Mouse (Mus musculus): ENCODE results near the gene Fbxw13. TPM values are rescaled to one million over a fixed set of nuclear protein-coding genes. Genes with fewer than 3 reads are reported as not detected.
"Not testable (repeated sequence)": the region's sequence is repeated elsewhere in the genome, so short reads cannot be mapped to it uniquely, and the experiment has no call there.

Gene Fbxw13
- polyA plus RNA-seq, 1 experiment = not detected

GRCm38 (mm10) chr9:109177208-109177607 lies 18.6 kb downstream of the Fbxw13 start:
- H3K9me3 ChIP-seq (replicated peaks; ENCODE audit: control insufficient read depth, insufficient read depth, low read length, poor library complexity, severe bottlenecking) = peaks cover 8% of the 10 kb centered on the region
- TF ChIP-seq EP300 (IDR thresholded peaks at IDR 0.05; ENCODE audit: insufficient read depth, low read depth, low read length) = peak; percentile 63; the same call in 1 of the 2 replicates
- no peak for TF ChIP-seq CTCF (IDR thresholded peaks at IDR 0.05; ENCODE audit: low read depth, low read length)
- TF ChIP-seq POLR2A (IDR thresholded peaks at IDR 0.05; ENCODE audit: insufficient read depth, low read length) = no peak

GRCm38 (mm10) chr9:109176301-109176700 lies 19.5 kb downstream of the Fbxw13 start:
- H3K4me1 ChIP-seq (ENCODE audit: control insufficient read depth, insufficient read depth, low read length) = no peaks in the 10 kb centered on the region

More at GRCm38 (mm10) chr9:109177208-109177607, 18.6 kb downstream of the Fbxw13 start:
- H3K4me3 ChIP-seq (ENCODE audit: low read depth, low read length) = no peak overlapping the region
- no peaks in the 10 kb centered on the region for H3K4me1 ChIP-seq (ENCODE audit: control insufficient read depth, insufficient read depth, low read length)
- no peaks in the 10 kb centered on the region for H3K27me3 ChIP-seq (ENCODE audit: control insufficient read depth, insufficient read depth, low read length, poor library complexity, severe bottlenecking)
- H3K27ac ChIP-seq (ENCODE audit: insufficient read depth, low read length) = no peak overlapping the region
- H3K9ac ChIP-seq (ENCODE audit: low read depth, poor library complexity, severe bottlenecking) = no peak overlapping the region
- H3K36me3 ChIP-seq (ENCODE audit: control insufficient read depth, insufficient read depth, low read length, poor library complexity, severe bottlenecking) = no peaks in the 10 kb centered on the region

GRCm38 (mm10) chr9:109167316-109167715 lies 28.5 kb downstream of the Fbxw13 start:
- no peaks in the 10 kb centered on the region for H3K27me3 ChIP-seq (ENCODE audit: control insufficient read depth, insufficient read depth, low read length, poor library complexity, severe bottlenecking)
- H3K9ac ChIP-seq (ENCODE audit: low read depth, poor library complexity, severe bottlenecking) = no peak overlapping the region
- no peaks in the 10 kb centered on the region for H3K36me3 ChIP-seq (ENCODE audit: control insufficient read depth, insufficient read depth, low read length, poor library complexity, severe bottlenecking)
- H3K4me1 ChIP-seq (ENCODE audit: control insufficient read depth, insufficient read depth, low read length) = no peaks in the 10 kb centered on the region
- H3K27ac ChIP-seq (ENCODE audit: insufficient read depth, low read length) = no peak overlapping the region
- TF ChIP-seq CTCF (IDR thresholded peaks at IDR 0.05; ENCODE audit: low read depth, low read length) (no peak), POLR2A (IDR thresholded peaks at IDR 0.05; ENCODE audit: insufficient read depth, low read length) (no peak), EP300 (IDR thresholded peaks at IDR 0.05; ENCODE audit: insufficient read depth, low read depth, low read length) (no peak)
- no peak overlapping the region for H3K4me3 ChIP-seq (ENCODE audit: low read depth, low read length)
- no peaks in the 10 kb centered on the region; the same call in 1 of the 2 replicates for H3K9me3 ChIP-seq (replicated peaks; ENCODE audit: control insufficient read depth, insufficient read depth, low read length, poor library complexity, severe bottlenecking)

More at GRCm38 (mm10) chr9:109176301-109176700, 19.5 kb downstream of the Fbxw13 start:
- Histone ChIP-seq H3K4me3 (ENCODE audit: low read depth, low read length) (no peak overlapping the region), H3K27ac (ENCODE audit: insufficient read depth, low read length) (peak overlapping the region; percentile 56; the same call in 1 of the 2 replicates), H3K27me3 (ENCODE audit: control insufficient read depth, insufficient read depth, low read length, poor library complexity, severe bottlenecking) (no peaks in the 10 kb centered on the region), H3K9ac (ENCODE audit: low read depth, poor library complexity, severe bottlenecking) (no peak overlapping the region), H3K36me3 (ENCODE audit: control insufficient read depth, insufficient read depth, low read length, poor library complexity, severe bottlenecking) (no peaks in the 10 kb centered on the region), H3K9me3 (replicated peaks; ENCODE audit: control insufficient read depth, insufficient read depth, low read length, poor library complexity, severe bottlenecking) (peaks cover 8% of the 10 kb centered on the region)
- no peak for TF ChIP-seq POLR2A (IDR thresholded peaks at IDR 0.05; ENCODE audit: insufficient read depth, low read length)
- no peak for TF ChIP-seq CTCF (IDR thresholded peaks at IDR 0.05; ENCODE audit: low read depth, low read length)
- no peak for TF ChIP-seq EP300 (IDR thresholded peaks at IDR 0.05; ENCODE audit: insufficient read depth, low read depth, low read length)

- no peaks in the 10 kb centered on the region for H3K36me3 ChIP-seq (ENCODE audit: control insufficient read depth, insufficient read depth, low read length, poor library complexity, severe bottlenecking)
- H3K9ac ChIP-seq (ENCODE audit: low read depth, poor library complexity, severe bottlenecking) = no peak within 1 kb of the TSS
- no peaks in the 10 kb centered on the region for H3K4me1 ChIP-seq (ENCODE audit: control insufficient read depth, insufficient read depth, low read length)
- H3K9me3 ChIP-seq (replicated peaks; ENCODE audit: control insufficient read depth, insufficient read depth, low read length, poor library complexity, severe bottlenecking) = no peaks in the 10 kb centered on the region
- H3K27me3 ChIP-seq (ENCODE audit: control insufficient read depth, insufficient read depth, low read length, poor library complexity, severe bottlenecking) = no peaks in the 10 kb centered on the region
- no peak within 1 kb of the TSS for H3K4me3 ChIP-seq (ENCODE audit: low read depth, low read length)
- no peak within 1 kb of the TSS for H3K27ac ChIP-seq (ENCODE audit: insufficient read depth, low read length)
- TF ChIP-seq CTCF (IDR thresholded peaks at IDR 0.05; ENCODE audit: low read depth, low read length) (no peak), POLR2A (IDR thresholded peaks at IDR 0.05; ENCODE audit: insufficient read depth, low read length) (no peak), EP300 (IDR thresholded peaks at IDR 0.05; ENCODE audit: insufficient read depth, low read depth, low read length) (no peak)
These were observed 33.8 kb downstream of the Fbxw13 start, which contains the start of gene Fbxw21 for GRCm38 (mm10) chr9:109161941-109162340. TSS of gene Fbxw21 (minus strand) at chr9:109162041.

- H3K36me3 ChIP-seq (ENCODE audit: control insufficient read depth, insufficient read depth, low read length, poor library complexity, severe bottlenecking); H3K4me3 ChIP-seq (ENCODE audit: low read depth, low read length); H3K9ac ChIP-seq (ENCODE audit: low read depth, poor library complexity, severe bottlenecking); H3K4me1 ChIP-seq (ENCODE audit: control insufficient read depth, insufficient read depth, low read length); H3K27me3 ChIP-seq (ENCODE audit: control insufficient read depth, insufficient read depth, low read length, poor library complexity, severe bottlenecking); H3K27ac ChIP-seq (ENCODE audit: insufficient read depth, low read length): not testable (repeated sequence)
- H3K9me3 ChIP-seq (replicated peaks; ENCODE audit: control insufficient read depth, insufficient read depth, low read length, poor library complexity, severe bottlenecking) = peaks cover 10% of the 10 kb centered on the region; the same call in 1 of the 2 replicates
These were observed 55.4 kb downstream of the Fbxw13 start for GRCm38 (mm10) chr9:109140414-109140813.

- Histone ChIP-seq H3K4me1 (ENCODE audit: control insufficient read depth, insufficient read depth, low read length) (no peaks in the 10 kb centered on the region), H3K36me3 (ENCODE audit: control insufficient read depth, insufficient read depth, low read length, poor library complexity, severe bottlenecking) (no peaks in the 10 kb centered on the region), H3K9me3 (replicated peaks; ENCODE audit: control insufficient read depth, insufficient read depth, low read length, poor library complexity, severe bottlenecking) (peaks cover 5% of the 10 kb centered on the region; the same call in 1 of the 2 replicates), H3K9ac (ENCODE audit: low read depth, poor library complexity, severe bottlenecking) (no peak overlapping the region), H3K4me3 (ENCODE audit: low read depth, low read length) (no peak overlapping the region), H3K27ac (ENCODE audit: insufficient read depth, low read length) (no peak overlapping the region; the same call in 1 of the 2 replicates), H3K27me3 (ENCODE audit: control insufficient read depth, insufficient read depth, low read length, poor library complexity, severe bottlenecking) (no peaks in the 10 kb centered on the region)
- TF ChIP-seq EP300 (IDR thresholded peaks at IDR 0.05; ENCODE audit: insufficient read depth, low read depth, low read length) = no peak
- no peak for TF ChIP-seq POLR2A (IDR thresholded peaks at IDR 0.05; ENCODE audit: insufficient read depth, low read length)
- TF ChIP-seq CTCF (IDR thresholded peaks at IDR 0.05; ENCODE audit: low read depth, low read length) = no peak
These were observed 65.7 kb downstream of the Fbxw13 start for GRCm38 (mm10) chr9:109130076-109130475.

Other genes with a start within 250 kb of the Fbxw13 start
- gene Col7a1, start 242.4 kb downstream of the Fbxw13 start, polyA plus RNA-seq (2011; ENCODE audit: insufficient read depth, insufficient read length, low read depth, missing spikeins) = 4.8 and 6.5 TPM in 2 replicates
- not detected in 2 replicates for gene Ucn2, start 210.0 kb downstream of the Fbxw13 start, polyA plus RNA-seq (2011; ENCODE audit: insufficient read depth, insufficient read length, low read depth, missing spikeins)
- gene Pfkfb4, start 204.2 kb downstream of the Fbxw13 start, polyA plus RNA-seq (2011; ENCODE audit: insufficient read depth, insufficient read length, low read depth, missing spikeins) = 3.9 and 4.4 TPM in 2 replicates
- gene Shisa5, start 157.4 kb downstream of the Fbxw13 start, polyA plus RNA-seq (2011; ENCODE audit: insufficient read depth, insufficient read length, low read depth, missing spikeins) = 48.3 and 53.5 TPM in 2 replicates
- 2.4 TPM in 1 of 2 replicates, not detected in the other for gene Trex1, start 136.2 kb downstream of the Fbxw13 start, polyA plus RNA-seq (2011; ENCODE audit: insufficient read depth, insufficient read length, low read depth, missing spikeins)
- gene Atrip, start 121.9 kb downstream of the Fbxw13 start, polyA plus RNA-seq (2011; ENCODE audit: insufficient read depth, insufficient read length, low read depth, missing spikeins) = 17.3 and 20.0 TPM in 2 replicates
- gene Ccdc51, start 113.5 kb downstream of the Fbxw13 start, polyA plus RNA-seq (2011; ENCODE audit: insufficient read depth, insufficient read length, low read depth, missing spikeins) = 4.9 and 7.0 TPM in 2 replicates
- gene Tma7, start 113.4 kb downstream of the Fbxw13 start, polyA plus RNA-seq (2011; ENCODE audit: insufficient read depth, insufficient read length, low read depth, missing spikeins) = 203 and 225 TPM in 2 replicates
- 16.1 and 19.1 TPM in 2 replicates for gene Plxnb1, start 100.6 kb downstream of the Fbxw13 start, polyA plus RNA-seq (2011; ENCODE audit: insufficient read depth, insufficient read length, low read depth, missing spikeins)
- gene Fbxw21, start 33.9 kb downstream of the Fbxw13 start, polyA plus RNA-seq (2011; ENCODE audit: insufficient read depth, insufficient read length, low read depth, missing spikeins) = not detected in 2 replicates
- not detected in 2 replicates for gene Fbxw20, start 38.8 kb upstream of the Fbxw13 start, polyA plus RNA-seq (2011; ENCODE audit: insufficient read depth, insufficient read length, low read depth, missing spikeins)
- not detected in 2 replicates for gene Fbxw14, start 91.7 kb upstream of the Fbxw13 start, polyA plus RNA-seq (2011; ENCODE audit: insufficient read depth, insufficient read length, low read depth, missing spikeins)
- not detected in 2 replicates for gene Fbxw28, start 143.7 kb upstream of the Fbxw13 start, polyA plus RNA-seq (2011; ENCODE audit: insufficient read depth, insufficient read length, low read depth, missing spikeins)
- gene Fbxw22, start 208.3 kb upstream of the Fbxw13 start, polyA plus RNA-seq (2011; ENCODE audit: insufficient read depth, insufficient read length, low read depth, missing spikeins) = not detected in 2 replicates

Measured in ES-Bruce4 (cell line).